Mouse (Mus musculus): Measurements from ENCODE around the gene Sec16b.

DNA sequence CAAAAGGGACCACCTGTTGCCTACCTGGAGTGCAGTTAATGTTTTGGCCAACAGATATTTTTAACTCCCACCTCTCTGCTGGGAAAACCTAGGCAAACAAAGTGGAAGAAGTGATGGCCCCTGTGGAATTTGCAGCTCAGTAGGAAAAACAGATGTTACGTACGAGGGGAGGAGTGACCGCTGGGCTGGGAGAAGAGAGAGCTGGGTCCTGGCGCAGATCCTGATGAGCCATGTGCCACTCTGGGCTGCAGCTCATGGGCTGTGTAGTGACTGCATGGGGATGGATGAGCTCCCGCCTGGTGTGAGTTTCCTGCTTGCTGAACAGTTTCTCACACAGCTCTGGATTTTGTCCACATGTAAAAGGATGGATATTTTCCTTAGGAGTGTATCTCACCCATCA is 1.3 kb downstream of the Sec16b start:
- no peak for TF ChIP-seq CTCF (IDR thresholded peaks at IDR 0.05; ENCODE audit: low read depth)
- TF ChIP-seq EP300 (IDR thresholded peaks at IDR 0.05; ENCODE audit: low read depth), result no peak
